Mouse (Mus musculus) hindbrain, embryonic 16.5 days (tissue): ENCODE data around the gene Gm45062. TPM values are rescaled to one million over a fixed set of nuclear protein-coding genes. Genes with fewer than 3 reads are reported as not detected.

Source experiments
- ATAC-seq: fragments of 200-750 bp; cut with Nextera tagmentation; 2 replicates; pipeline ENCODE4 v1.8.0; 2017; ENCODE audit warnings: moderate TSS enrichment, moderate library complexity
- H3K27ac ChIP-seq: fragments of 300-500 bp; sonication (generic); 2 replicates; pipeline ENCODE4 v1.5.1; 2014; ENCODE audit warnings: low read depth, mild to moderate bottlenecking, control low read depth, low read length, moderate library complexity
- H3K27me3 ChIP-seq: fragments of 300-500 bp; sonication (generic); replicated peaks from 2 replicates; pipeline ENCODE4 v1.6.1; 2014; ENCODE audit warnings: low read length; ENCODE audit not compliant: control insufficient read depth, insufficient read depth
- H3K36me3 ChIP-seq: fragments of 300-500 bp; sonication (generic); 2 replicates; pipeline ENCODE4 v1.6.1; 2014; ENCODE audit warnings: mild to moderate bottlenecking, low read length, moderate library complexity, mixed read lengths; ENCODE audit not compliant: control insufficient read depth, insufficient read depth
- H3K4me1 ChIP-seq: fragments of 300-500 bp; sonication (generic); 2 replicates; pipeline ENCODE4 v1.6.1; 2014; ENCODE audit warnings: low read depth, low read length; ENCODE audit not compliant: control insufficient read depth, insufficient read depth
- H3K4me2 ChIP-seq: fragments of 300-500 bp; sonication (generic); 2 replicates; pipeline ENCODE4 v1.6.1; 2014; ENCODE audit warnings: mild to moderate bottlenecking, low read length, control low read depth, moderate library complexity
- H3K4me3 ChIP-seq: fragments of 300-500 bp; sonication (generic); 2 replicates; pipeline ENCODE4 v1.5.1; 2014; ENCODE audit warnings: mild to moderate bottlenecking, low read length, control low read depth, moderate library complexity
- H3K9ac ChIP-seq: fragments of 300-500 bp; sonication (generic); 2 replicates; pipeline ENCODE4 v1.6.1; 2014; ENCODE audit warnings: low read depth, mild to moderate bottlenecking, control low read depth, low read length, moderate library complexity
- H3K9me3 ChIP-seq: fragments of 300-500 bp; sonication (generic); 2 replicates; pipeline ENCODE4 v1.6.1; 2014; ENCODE audit warnings: mild to moderate bottlenecking, low read length, moderate library complexity; ENCODE audit not compliant: control insufficient read depth
- WGBS: fragments of 180-500 bp; shearing (Covaris S2); extraction: QIAGEN DNeasy Blood & Tissue Kit; methylation state at CpG from one replicate; pipeline ENCODE4 v1.1.7; 2014; 5-methylcytosine and 5-hydroxymethylcytosine counted together
- polyA plus RNA-seq: library from polyadenylated mRNA; unstranded; fragments of >200 nt; fragmentation: Nextera tagmentation; extraction: Ambion mirVana; gene quantifications from 2 replicates; pipeline ENCODE4 v1.2.1, GENCODE M21; 2015

Gm45062 gene
- polyA plus RNA-seq, 1 experiment from 2014 or later = 11.1 TPM

GRCm38 (mm10) chr6:8394044-8394443 is 134.8 kb downstream of the Gm45062 start:
- no peaks in the 10 kb centered on the region for H3K9me3 ChIP-seq
- no peak for ATAC-seq
- H3K9ac ChIP-seq = no peak overlapping the region
- H3K27me3 ChIP-seq = no peaks in the 10 kb centered on the region
- no peak overlapping the region for H3K27ac ChIP-seq
- no peaks in the 10 kb centered on the region for H3K36me3 ChIP-seq
- H3K4me3 ChIP-seq = no peak overlapping the region
- H3K4me1 ChIP-seq = no peaks in the 10 kb centered on the region
- H3K4me2 ChIP-seq = no peak overlapping the region

DNA sequence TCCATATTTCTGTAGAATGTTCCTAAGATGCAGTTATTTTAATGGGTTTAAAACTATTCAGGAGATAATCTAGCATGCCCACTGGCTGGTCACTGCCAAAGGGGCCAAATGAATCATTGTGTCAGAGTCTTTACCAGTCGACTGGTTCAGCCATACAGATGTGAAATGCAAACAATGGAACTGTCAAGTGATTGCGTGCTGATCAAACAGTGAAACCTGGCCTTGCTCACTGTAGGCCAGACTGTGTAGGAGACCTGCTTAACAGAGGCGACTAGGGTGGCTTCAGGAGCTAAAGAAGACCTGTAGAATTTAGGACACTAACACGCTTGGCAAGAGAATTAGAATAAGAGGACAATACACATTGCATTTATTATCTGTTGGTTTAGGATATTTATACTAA is 135.8 kb downstream of the Gm45062 start:
- H3K4me3 ChIP-seq = no peak overlapping the region
- no peak overlapping the region for H3K27ac ChIP-seq
- no peaks in the 10 kb centered on the region for H3K4me1 ChIP-seq
- H3K4me2 ChIP-seq = no peak overlapping the region
- ATAC-seq = no peak
- H3K9me3 ChIP-seq = no peaks in the 10 kb centered on the region
- no peak overlapping the region for H3K9ac ChIP-seq
- H3K36me3 ChIP-seq = no peaks in the 10 kb centered on the region
- H3K27me3 ChIP-seq = no peaks in the 10 kb centered on the region
- WGBS = 25% methylated on average over 4 of the region's 4 CpGs

DNA sequence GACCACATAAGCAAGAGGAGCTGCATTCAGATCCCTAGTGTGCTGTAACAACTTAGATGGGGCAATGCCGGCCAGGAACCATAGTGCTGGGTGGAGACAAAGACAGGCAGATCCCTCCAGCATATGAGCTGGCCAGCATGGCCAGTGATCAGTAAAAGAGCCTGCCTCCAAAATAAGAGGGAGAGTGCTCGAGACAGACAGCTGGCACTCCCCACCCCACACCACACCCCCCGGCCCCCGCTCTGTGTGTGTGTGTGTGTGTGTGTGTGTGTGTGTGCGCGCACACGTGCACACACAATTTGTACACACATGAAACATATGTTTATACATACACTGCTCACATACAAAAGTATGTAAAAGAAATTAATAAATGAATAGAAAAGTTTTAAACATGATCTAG is 138.0 kb downstream of the Gm45062 start:
- H3K27me3 ChIP-seq = no peaks in the 10 kb centered on the region
- H3K4me1 ChIP-seq = no peaks in the 10 kb centered on the region
- H3K9ac ChIP-seq = no peak overlapping the region
- H3K4me2 ChIP-seq = no peak overlapping the region
- no peak for ATAC-seq
- no peak overlapping the region for H3K4me3 ChIP-seq
- no peaks in the 10 kb centered on the region for H3K9me3 ChIP-seq
- 82% methylated on average over 7 of the region's 7 CpGs for WGBS
- no peak overlapping the region for H3K27ac ChIP-seq
- 0 out of 2 replicates have a peak, but pooled peaks cover 2% of the 10 kb centered on the region for H3K36me3 ChIP-seq

GRCm38 (mm10) chr6:8399710-8400109 is 140.5 kb downstream of the Gm45062 start:
- Histone ChIP-seq H3K27me3 (no peaks in the 10 kb centered on the region), H3K4me2 (no peak overlapping the region), H3K27ac (no peak overlapping the region), H3K9ac (no peak overlapping the region), H3K36me3 (0 out of 2 replicates have a peak, but pooled peaks cover 4% of the 10 kb centered on the region), H3K9me3 (no peaks in the 10 kb centered on the region), H3K4me1 (no peaks in the 10 kb centered on the region), H3K4me3 (no peak overlapping the region)
- WGBS = 60% methylated on average over 1 of the region's 1 CpGs
- no peak for ATAC-seq

GRCm38 (mm10) chr6:8403127-8403526 is 143.9 kb downstream of the Gm45062 start:
- H3K9ac ChIP-seq = no peak overlapping the region
- no peak for ATAC-seq
- 0 out of 2 replicates have a peak, but pooled peaks cover 4% of the 10 kb centered on the region for H3K36me3 ChIP-seq

DNA sequence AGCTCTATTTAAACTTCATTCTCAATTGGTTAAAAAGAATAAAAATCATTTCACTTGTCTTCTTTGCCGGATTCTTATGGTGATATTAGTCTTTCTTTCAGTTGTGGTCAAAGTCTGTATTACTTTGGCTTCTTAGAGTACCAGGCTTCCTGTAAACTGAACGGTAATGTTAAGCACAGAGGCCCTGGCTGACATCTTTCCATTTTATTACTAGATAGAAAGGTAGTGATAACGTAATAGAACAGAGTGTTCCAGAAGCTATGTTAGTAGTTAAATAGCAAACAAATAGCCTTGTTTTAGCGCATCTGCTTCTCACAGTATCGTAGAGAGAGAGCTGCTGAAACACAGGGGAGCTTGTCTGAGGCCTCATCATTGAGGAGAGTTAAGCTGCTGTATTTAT is 146.6 kb downstream of the Gm45062 start:
- no peaks in the 10 kb centered on the region for H3K4me1 ChIP-seq
- 84% methylated on average over 5 of the region's 5 CpGs for WGBS

More at GRCm38 (mm10) chr6:8403127-8403526, 143.9 kb downstream of the Gm45062 start:
- Histone ChIP-seq H3K4me1 (no peaks in the 10 kb centered on the region), H3K27ac (no peak overlapping the region), H3K4me3 (no peak overlapping the region), H3K27me3 (no peaks in the 10 kb centered on the region), H3K4me2 (no peak overlapping the region), H3K9me3 (no peaks in the 10 kb centered on the region)
- 96% methylated on average over 5 of the region's 5 CpGs for WGBS

DNA sequence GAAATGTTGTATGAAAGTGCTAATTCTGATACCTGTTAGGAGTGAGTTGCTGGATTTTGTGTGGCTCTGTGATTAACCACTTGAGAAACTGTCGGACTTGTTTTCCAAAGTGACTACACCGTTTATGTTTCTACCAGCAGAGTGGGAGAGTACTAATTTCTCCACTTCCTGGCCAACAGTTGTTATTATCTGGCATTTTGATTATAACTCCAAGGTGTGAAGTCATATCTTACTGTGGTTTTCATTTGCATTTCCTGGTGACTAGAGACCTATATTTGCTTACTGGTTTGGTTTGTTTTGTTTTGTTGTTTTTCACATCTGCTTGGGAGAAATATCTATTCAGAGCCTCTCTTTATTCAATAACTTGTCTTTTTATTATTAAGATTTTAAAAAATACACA is 149.1 kb downstream of the Gm45062 start:
- Histone ChIP-seq H3K4me1 (peaks cover 3% of the 10 kb centered on the region), H3K27ac (no peak overlapping the region), H3K9ac (no peak overlapping the region), H3K27me3 (no peaks in the 10 kb centered on the region), H3K4me3 (no peak overlapping the region), H3K36me3 (no peaks in the 10 kb centered on the region), H3K4me2 (no peak overlapping the region), H3K9me3 (no peaks in the 10 kb centered on the region)
- WGBS = 91% methylated on average over 2 of the region's 2 CpGs
- no peak for ATAC-seq

More for the DNA sequence above, 146.6 kb downstream of the Gm45062 start:
- H3K36me3 ChIP-seq = 0 out of 2 replicates have a peak, but pooled peaks cover 4% of the 10 kb centered on the region
- ATAC-seq = no peak
- no peaks in the 10 kb centered on the region for H3K27me3 ChIP-seq
- no peaks in the 10 kb centered on the region for H3K9me3 ChIP-seq
- H3K27ac ChIP-seq = no peak overlapping the region
- no peak overlapping the region for H3K4me3 ChIP-seq
- no peak overlapping the region for H3K9ac ChIP-seq
- H3K4me2 ChIP-seq = no peak overlapping the region

- Histone ChIP-seq H3K9me3 (no peaks in the 10 kb centered on the region), H3K36me3 (no peaks in the 10 kb centered on the region), H3K27ac (no peak overlapping the region), H3K9ac (no peak overlapping the region), H3K4me3 (no peak overlapping the region), H3K4me2 (no peak overlapping the region), H3K4me1 (peaks cover 3% of the 10 kb centered on the region), H3K27me3 (no peaks in the 10 kb centered on the region)
- 88% methylated on average over 4 of the region's 4 CpGs for WGBS
- no peak for ATAC-seq
Observed at GRCm38 (mm10) chr6:8409865-8410264, 150.6 kb downstream of the Gm45062 start.

- H3K27ac ChIP-seq = no peak overlapping the region
- no peaks in the 10 kb centered on the region for H3K36me3 ChIP-seq
- H3K4me1 ChIP-seq = peaks cover 3% of the 10 kb centered on the region
- H3K4me2 ChIP-seq = no peak overlapping the region
- no peaks in the 10 kb centered on the region for H3K9me3 ChIP-seq
- peak; percentile 70 for ATAC-seq
- H3K27me3 ChIP-seq = no peaks in the 10 kb centered on the region
- peak overlapping the region; percentile 3; the same call in 1 of the 2 replicates for H3K9ac ChIP-seq
- H3K4me3 ChIP-seq = no peak overlapping the region
- WGBS = 60% methylated on average over 10 of the region's 10 CpGs
Observed at GRCm38 (mm10) chr6:8412845-8413598, 153.8 kb downstream of the Gm45062 start.
